Mouse (Mus musculus) heart, postnatal 0 days (tissue): Measurements from ENCODE around the gene Ndufs4.

Experiments
- CTCF ChIP-seq: IDR thresholded peaks from 2 replicates; pipeline ENCODE4 v1.5.1; 2016; ENCODE audit warnings: antibody characterized with exemption, control low read depth, low read depth
- EP300 ChIP-seq: IDR thresholded peaks from 2 replicates; pipeline ENCODE4 v1.6.1; 2016; ENCODE audit warnings: antibody characterized with exemption, low read depth

DNA sequence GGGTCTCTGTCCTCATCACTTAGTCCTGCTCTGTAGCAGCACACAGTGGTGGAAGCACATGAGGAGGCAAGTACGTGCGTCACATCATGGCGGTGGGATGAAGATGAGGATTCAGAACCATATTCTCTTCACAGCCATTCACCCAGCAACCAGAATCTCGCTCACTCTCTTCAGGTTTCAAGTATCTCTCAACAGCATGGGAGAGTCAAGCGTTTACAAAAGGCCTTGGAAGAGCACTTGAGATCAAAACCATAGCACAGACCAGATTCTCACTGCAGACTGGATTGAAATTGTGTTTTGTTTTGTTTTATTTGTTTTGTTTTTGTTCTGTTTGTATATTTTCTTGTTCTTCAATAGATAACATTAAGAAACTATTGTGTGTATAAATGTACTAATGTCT, 110.8 kb downstream of the Ndufs4 start:
- TF ChIP-seq EP300 (no peak), CTCF (no peak)
